Mouse (Mus musculus) midbrain, postnatal 0 days (tissue): ENCODE measurements around the gene Eme1. TPM values are rescaled to one million over a fixed set of nuclear protein-coding genes. Genes with fewer than 3 reads are reported as not detected.
A peak's percentile ranks its signal among the peaks of the same experiment; 100 is the strongest.

Source experiments
- ATAC-seq: fragments of 200-750 bp; cut with Nextera tagmentation; 2 replicates; pipeline ENCODE4 v1.8.0; 2017; ENCODE audit warnings: moderate number of reproducible peaks, mild to moderate bottlenecking, moderate TSS enrichment, moderate library complexity; ENCODE audit not compliant: low FRiP score
- DNase-seq: peaks from one replicate; pipeline ENCODE4 v3.0.0-alpha.2; 2015; ENCODE audit warnings: low spot score
- H3K27ac ChIP-seq: fragments of 300-500 bp; sonication (generic); 2 replicates; pipeline ENCODE4 v1.5.1; 2014; ENCODE audit warnings: low read depth, mild to moderate bottlenecking, low read length, mixed read lengths
- H3K27me3 ChIP-seq: fragments of 300-500 bp; sonication (generic); 2 replicates; pipeline ENCODE4 v1.6.1; 2014; ENCODE audit warnings: low read length, control low read depth, mixed read lengths; ENCODE audit not compliant: insufficient read depth
- H3K36me3 ChIP-seq: fragments of 300-500 bp; sonication (generic); 2 replicates; pipeline ENCODE4 v1.6.1; 2014; ENCODE audit warnings: low read length, control low read depth, mixed read lengths; ENCODE audit not compliant: insufficient read depth
- H3K4me1 ChIP-seq: fragments of 300-500 bp; sonication (generic); 2 replicates; pipeline ENCODE4 v1.6.1; 2014; ENCODE audit warnings: mild to moderate bottlenecking, control low read depth, antibody characterized with exemption, low read length, mixed read lengths; ENCODE audit not compliant: insufficient read depth
- H3K4me2 ChIP-seq: fragments of 300-500 bp; sonication (generic); 2 replicates; pipeline ENCODE4 v1.6.1; 2014; ENCODE audit warnings: low read depth, mild to moderate bottlenecking, low read length, mixed read lengths; ENCODE audit not compliant: poor library complexity, severe bottlenecking
- H3K4me3 ChIP-seq: fragments of 300-500 bp; sonication (generic); 2 replicates; pipeline ENCODE4 v1.5.1; 2014; ENCODE audit warnings: low read depth, mild to moderate bottlenecking, low read length, moderate library complexity
- H3K9ac ChIP-seq: fragments of 300-500 bp; sonication (generic); replicated peaks from 2 replicates; pipeline ENCODE4 v1.6.1; 2014; ENCODE audit warnings: mild to moderate bottlenecking, low read length, moderate library complexity, mixed read lengths; ENCODE audit not compliant: poor library complexity, severe bottlenecking
- H3K9me3 ChIP-seq: fragments of 300-500 bp; sonication (generic); 2 replicates; pipeline ENCODE4 v1.6.1; 2016; ENCODE audit warnings: low read length, control low read depth
- CTCF ChIP-seq: IDR thresholded peaks from 2 replicates; pipeline ENCODE4 v1.5.1; 2016; ENCODE audit warnings: antibody characterized with exemption, mild to moderate bottlenecking
- WGBS: fragments of 180-500 bp; shearing (Covaris S2); extraction: QIAGEN DNeasy Blood & Tissue Kit; methylation state at CpG from one replicate; pipeline ENCODE4 v1.1.7; 2014; 5-methylcytosine and 5-hydroxymethylcytosine counted together
- polyA plus RNA-seq: library from polyadenylated mRNA; unstranded; fragments of >200 nt; fragmentation: Nextera tagmentation; extraction: Ambion mirVana; gene quantifications from 2 replicates; pipeline ENCODE4 v1.2.1, GENCODE M21; 2015
- total RNA-seq: library from RNA; depleted of rRNA; stranded (reverse); fragments of >200 nt; gene quantifications from 2 replicates; pipeline ENCODE4 v1.2.3, GENCODE M21; 2014

The Eme1 gene
- total and polyA plus RNA-seq, 2 experiments from 2014 or later, result 0.49 to 0.75 TPM

GRCm38 (mm10) chr11:94610744-94611740 is 42.7 kb downstream of the Eme1 start:
- Histone ChIP-seq H3K36me3 (no peaks in the 10 kb centered on the region), H3K4me1 (no peaks in the 10 kb centered on the region), H3K9ac (no peak overlapping the region), H3K4me3 (no peak overlapping the region), H3K27ac (no peak overlapping the region), H3K27me3 (no peaks in the 10 kb centered on the region; the same call in 1 of the 2 replicates), H3K9me3 (no peaks in the 10 kb centered on the region), H3K4me2 (no peak overlapping the region)
- DNase-seq (peak; percentile 52), ATAC-seq (no peak)
- TF ChIP-seq CTCF, result no peak
- WGBS, result 64% methylated on average over 4 of the region's 4 CpGs

DNA sequence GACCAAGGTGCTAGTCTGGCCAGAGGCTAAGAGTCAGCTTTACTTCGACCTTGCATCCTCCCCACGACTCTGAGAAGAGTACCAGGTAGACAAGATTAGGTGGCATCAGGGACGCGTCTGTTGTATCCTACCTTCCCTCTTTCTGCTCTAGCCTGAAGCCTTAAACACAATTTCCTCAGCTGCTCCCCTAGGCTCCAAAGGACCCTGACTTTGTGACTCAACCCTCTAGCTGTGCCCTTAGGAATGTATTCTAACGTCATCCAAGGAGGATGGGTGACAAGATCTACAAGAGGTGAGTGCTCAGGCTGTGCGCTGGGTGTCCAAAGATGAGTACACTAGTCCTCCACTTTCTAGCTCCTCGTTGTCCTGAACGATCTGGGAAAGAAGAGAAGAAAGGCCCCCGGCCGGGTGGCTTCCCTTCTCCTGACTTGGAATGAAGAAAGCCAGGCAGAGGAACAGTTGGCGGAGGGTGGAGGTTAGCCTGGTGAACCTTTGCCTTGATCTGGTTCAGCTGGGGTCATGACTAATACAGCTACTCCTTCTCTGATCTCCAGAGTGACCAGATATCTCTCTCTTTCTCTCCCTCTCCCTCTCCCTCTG is 51.3 kb downstream of the Eme1 start:
- Histone ChIP-seq H3K27me3 (peaks cover 10% of the 10 kb centered on the region), H3K9me3 (no peaks in the 10 kb centered on the region), H3K9ac (no peak overlapping the region), H3K4me1 (no peaks in the 10 kb centered on the region), H3K4me2 (no peak overlapping the region), H3K36me3 (no peaks in the 10 kb centered on the region), H3K4me3 (no peak overlapping the region), H3K27ac (no peak overlapping the region)
- no peak for ATAC-seq
- TF ChIP-seq CTCF, result no peak
- 71% methylated on average over 11 of the region's 11 CpGs for WGBS
- no peak for DNase-seq

DNA sequence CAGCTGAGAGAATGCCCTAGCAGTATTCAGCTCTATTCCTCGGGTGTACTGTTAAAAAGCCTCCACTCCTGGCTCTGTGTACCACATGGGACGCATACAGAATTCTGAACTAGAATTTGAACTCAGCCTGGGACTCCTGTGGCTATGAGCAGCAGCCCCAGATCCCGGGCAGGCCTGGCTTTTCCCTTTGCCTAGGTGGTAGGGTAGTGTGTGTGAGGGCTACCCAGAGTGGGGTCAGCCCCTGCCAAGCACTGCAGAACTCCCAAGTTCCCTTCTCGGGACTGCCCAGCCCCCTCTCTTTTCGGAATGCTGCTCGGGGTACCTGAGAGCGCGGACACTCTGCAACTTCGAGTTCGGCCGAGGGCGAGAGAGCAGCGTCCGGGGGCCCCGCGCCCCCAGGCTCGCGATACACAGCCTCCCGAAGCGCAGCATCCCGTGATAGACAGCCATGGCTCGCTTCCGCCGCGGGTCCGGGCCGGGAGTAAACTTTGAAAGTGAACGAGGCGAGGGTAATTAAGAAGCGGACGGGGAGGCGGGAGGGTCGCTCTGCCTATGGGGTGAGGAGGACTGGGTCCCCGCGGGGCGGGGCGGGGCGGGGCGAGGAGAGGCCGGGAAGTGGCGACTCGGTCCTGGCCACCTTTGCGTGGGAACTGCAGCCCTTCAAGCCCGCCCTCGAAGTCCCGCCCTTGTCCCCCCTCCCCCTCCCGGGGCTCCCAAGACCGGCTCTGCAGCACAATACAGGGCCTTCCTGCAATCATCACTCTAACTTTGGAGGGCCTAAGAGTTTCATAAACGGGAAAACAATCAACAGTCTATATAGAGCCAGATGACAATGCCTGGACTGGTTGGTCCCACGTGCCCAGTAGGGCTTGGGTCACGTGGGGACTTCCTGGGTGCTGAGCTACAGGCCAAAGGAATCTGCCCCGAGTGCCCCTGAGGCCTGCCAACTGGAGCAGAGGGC is 52.2 kb downstream of the Eme1 start, which contains the start of gene Acsf2:
Acsf2 (minus strand) TSS at position 551 of the 961 bp plus-strand sequence.
- H3K4me3 ChIP-seq, result peak within 1 kb of the TSS; percentile 38
- H3K4me1 ChIP-seq, result no peaks in the 10 kb centered on the region
- H3K27ac ChIP-seq, result no peak within 1 kb of the TSS
- DNase-seq (peak; percentile 57), ATAC-seq (peak; percentile 62; the same call in 1 of the 2 replicates)
- 2% methylated on average over 38 of the region's 52 CpGs for WGBS
- H3K9ac ChIP-seq, result 0 out of 2 replicates have a peak within 1 kb of the TSS, but pooled peaks have one; percentile 9
- no peaks in the 10 kb centered on the region for H3K36me3 ChIP-seq
- H3K27me3 ChIP-seq, result peaks cover 10% of the 10 kb centered on the region
- peak within 1 kb of the TSS; percentile 59 for H3K4me2 ChIP-seq
- no peaks in the 10 kb centered on the region for H3K9me3 ChIP-seq
- TF ChIP-seq CTCF, result no peak

DNA sequence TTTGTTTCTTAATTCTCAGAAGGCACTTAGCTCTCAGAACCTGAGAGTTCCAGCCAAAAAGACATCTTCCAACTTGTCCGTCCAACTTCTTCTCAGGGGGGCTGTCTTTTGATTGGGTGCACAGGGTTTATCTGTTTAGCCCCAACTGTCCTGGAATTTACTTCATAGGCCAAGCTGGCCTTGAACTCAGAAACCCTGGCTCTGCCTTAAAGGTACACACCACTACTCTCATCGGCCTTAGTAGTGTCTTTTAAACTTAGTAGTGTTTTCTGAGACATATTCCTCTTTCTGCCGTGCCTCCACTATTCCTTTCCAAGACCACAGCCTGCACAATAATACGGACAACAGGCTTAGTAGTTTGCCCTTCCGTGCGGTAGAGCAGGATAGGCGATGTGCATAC is 53.3 kb downstream of the Eme1 start:
- no peak for ATAC-seq
- no peaks in the 10 kb centered on the region for H3K36me3 ChIP-seq
- no peaks in the 10 kb centered on the region for H3K9me3 ChIP-seq
- no peaks in the 10 kb centered on the region for H3K4me1 ChIP-seq
- no peak overlapping the region for H3K4me2 ChIP-seq
- H3K4me3 ChIP-seq, result no peak overlapping the region
- DNase-seq, result no peak
- H3K27me3 ChIP-seq, result peaks cover 10% of the 10 kb centered on the region
- 93% methylated on average over 7 of the region's 7 CpGs for WGBS
- no peak for TF ChIP-seq CTCF
- H3K27ac ChIP-seq, result no peak overlapping the region
- no peak overlapping the region for H3K9ac ChIP-seq

DNA sequence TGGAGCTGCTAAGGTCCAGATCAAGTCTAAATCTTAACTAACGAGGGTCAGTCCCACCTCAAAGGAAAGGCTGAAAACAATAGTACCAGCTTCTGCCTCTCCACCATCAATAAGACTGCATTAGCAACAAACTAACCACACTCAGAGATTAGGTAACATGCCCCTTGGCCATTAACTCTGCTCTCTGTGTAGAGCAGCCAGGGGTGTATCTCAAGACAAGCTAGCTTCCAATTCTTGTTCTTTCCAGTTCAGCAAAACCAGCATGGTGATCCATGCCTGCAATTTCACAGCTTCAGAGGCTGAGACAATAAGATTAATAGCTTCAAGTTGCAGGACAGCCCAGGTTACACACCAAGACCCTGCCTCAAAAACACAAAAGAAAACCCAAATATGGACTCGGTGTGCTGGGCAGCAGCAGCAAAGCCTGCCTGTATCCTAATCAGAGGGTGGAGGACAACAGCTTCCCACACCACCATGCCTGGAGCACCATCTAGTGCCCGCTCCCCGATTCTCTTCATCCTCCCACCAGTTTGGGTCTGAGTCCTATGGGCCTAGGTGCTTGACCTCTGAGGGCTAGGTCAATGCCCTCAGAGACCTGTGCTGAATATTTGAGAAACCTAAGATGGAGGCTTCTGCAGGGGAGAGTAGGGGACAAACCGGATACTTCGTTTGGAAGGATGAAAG is 55.2 kb downstream of the Eme1 start:
- H3K9me3 ChIP-seq, result no peaks in the 10 kb centered on the region
- TF ChIP-seq CTCF, result peak; percentile 31
- H3K4me3 ChIP-seq, result no peak overlapping the region
- H3K27ac ChIP-seq, result no peak overlapping the region
- DNase-seq (no peak), ATAC-seq (no peak)
- no peaks in the 10 kb centered on the region for H3K36me3 ChIP-seq
- no peaks in the 10 kb centered on the region for H3K4me1 ChIP-seq
- no peak overlapping the region for H3K4me2 ChIP-seq
- H3K27me3 ChIP-seq, result peaks cover 10% of the 10 kb centered on the region
- 81% methylated on average over 6 of the region's 6 CpGs for WGBS
- no peak overlapping the region for H3K9ac ChIP-seq
